Mouse (Mus musculus) ovary, postnatal 14 days (tissue): ENCODE data around the gene Wdr66.
"Not testable (repeated sequence)": the region's sequence is repeated elsewhere in the genome, so short reads cannot be mapped to it uniquely, and the experiment has no call there.

Source experiments
- DNase-seq: peaks from one replicate; pipeline ENCODE4 v3.0.0; 2022; ENCODE audit warnings: low spot score

The Wdr66 gene

DNA sequence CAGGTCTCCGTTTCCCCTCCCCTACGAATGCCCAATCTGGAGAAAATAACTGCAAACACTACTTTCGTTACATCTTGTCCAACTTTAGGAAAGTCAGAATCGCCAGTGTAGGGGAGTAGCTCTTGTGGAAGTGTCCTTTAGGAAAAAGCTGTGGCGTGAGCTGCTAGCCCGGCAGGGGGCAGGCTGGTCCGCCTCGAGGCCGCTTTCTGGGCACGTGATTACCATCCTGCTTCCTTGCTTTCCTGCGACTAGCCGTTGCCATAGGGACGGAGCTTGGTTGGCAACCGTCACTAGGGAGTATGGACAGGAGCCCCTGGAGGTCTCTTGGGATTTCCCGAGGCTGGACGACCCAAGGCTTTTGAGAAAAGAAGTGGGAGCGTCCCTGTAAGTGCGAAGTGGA, at the start of gene Wdr66:
Gene Wdr66 (plus strand): TSS at position 269 of the 400 bp plus-strand sequence.
- peak; percentile 85 for DNase-seq

DNA sequence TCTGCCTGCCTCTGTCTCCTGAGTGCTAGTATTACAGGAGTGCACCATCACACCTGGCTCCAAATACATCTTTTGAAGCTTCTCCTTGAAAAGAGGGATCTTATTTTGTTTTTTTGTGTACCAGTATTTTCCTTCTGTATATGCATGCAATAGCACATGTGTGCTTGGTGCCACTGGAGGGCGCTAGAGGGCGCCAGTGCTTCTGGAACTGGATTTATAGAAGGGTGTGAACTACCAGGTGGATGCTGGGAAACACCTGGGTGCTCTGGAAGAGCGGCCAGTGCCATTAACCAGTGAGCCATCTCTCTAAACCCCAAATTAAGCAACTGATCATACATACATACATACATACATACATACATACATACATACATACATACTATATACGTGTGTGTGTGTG, 49.1 kb upstream of the Wdr66 start:
- DNase-seq = not testable (repeated sequence)

DNA sequence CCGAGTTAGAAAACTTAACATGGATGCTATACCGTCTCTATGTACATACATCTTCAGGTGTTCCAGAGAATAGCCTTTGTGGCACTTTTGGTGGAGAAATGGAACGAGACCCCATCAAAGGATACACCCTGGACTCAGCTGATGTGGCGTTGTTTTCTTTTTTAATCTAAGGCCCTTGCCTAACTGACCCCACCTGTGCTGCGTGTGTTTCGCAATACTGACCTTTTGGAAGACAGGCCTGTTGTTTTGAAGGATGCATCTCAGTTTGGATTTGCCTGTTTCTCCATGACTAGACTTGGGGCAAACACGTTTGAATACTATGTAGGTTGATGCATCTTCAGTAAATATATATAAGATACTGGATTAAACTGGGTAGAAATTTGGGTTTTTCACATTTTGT, 48.3 kb upstream of the Wdr66 start:
- DNase-seq = not testable (repeated sequence)

DNA sequence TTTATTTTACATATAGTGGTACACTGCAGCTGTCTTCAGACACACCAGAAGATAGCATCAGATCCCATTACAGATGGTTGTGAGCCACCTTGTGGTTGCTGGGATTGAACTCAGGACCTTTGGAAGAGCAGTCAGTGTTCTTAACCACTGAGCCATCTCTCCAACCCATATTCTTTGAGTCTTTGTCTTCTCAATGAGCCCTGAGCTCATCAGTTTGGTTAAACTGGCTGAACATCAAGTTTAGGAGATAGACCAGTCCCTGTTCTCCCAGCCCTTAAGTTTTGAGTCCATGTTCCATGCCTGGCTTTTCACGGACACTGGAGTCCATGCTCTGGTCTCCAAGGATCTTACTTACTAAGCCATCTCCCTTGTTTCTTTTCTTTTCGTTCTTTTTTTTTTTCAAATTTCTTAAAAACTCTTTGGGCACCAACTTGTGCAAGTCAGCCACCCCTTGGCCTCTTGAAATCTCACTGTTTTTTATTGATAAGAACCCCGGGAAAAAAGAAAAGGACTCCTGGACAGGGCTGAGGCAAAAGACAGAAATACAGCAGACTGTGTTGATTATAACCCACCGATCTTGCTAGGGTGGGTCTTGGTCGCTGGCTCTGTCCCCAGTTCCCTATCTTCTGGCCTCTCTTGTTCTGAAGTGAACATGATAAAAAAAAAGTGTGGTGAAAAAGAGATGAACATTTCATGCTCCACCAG, 29.4 kb upstream of the Wdr66 start:
- DNase-seq = not testable (repeated sequence)

DNA sequence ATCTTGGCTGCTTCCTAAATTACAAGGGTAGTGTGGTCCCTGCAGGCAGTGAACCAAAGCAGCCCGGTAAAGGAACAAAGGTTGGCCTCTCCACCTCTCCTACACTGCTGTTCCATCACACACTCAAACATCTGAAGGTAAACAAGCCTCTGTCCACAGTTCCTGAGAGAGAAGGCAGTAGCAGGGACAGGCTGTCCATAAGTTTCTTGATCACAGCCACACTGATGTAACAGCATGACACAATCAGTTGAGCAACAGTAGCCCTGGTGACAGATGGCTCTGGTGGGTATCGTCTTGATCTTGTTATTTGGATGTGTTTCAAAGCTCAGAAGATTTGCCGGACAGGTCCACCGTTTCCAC, 28.9 kb upstream of the Wdr66 start:
- no peak for DNase-seq

DNA sequence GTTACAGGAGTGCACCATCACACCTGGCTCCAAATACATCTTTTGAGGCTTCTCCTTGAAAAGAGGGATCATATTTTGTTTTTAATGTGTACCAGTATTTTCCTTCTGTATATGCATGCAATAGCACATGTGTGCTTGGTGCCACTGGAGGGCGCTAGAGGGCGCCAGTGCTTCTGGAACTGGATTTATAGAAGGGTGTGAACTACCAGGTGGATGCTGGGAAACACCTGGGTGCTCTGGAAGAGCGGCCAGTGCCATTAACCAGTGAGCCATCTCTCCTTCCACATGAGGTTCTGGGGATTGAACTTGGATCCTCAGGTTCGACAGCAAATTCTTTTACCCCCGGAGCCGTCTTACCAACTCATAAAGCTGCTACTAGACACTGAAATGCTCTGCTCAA, 28.0 kb upstream of the Wdr66 start:
- not testable (repeated sequence) for DNase-seq

DNA sequence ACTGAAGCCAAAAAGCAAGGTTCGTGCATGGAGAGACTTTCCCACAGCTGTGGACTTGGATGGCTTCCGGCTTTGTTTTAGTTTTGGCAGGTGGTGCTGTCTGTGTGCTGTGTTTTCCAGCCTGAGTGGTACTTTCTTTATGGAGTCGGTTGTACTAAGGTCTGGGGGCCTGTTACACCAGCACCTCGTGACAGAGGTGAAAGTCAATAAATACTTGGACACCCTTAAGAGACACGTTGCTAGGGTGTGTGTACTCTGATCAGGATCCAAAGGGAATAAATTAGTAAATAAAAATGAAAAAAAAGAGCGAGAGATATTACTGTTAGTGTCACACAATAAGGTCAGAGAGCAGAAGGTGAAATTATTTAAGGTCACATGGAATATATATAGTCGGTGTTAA, 25.1 kb upstream of the Wdr66 start:
- no peak for DNase-seq

DNA sequence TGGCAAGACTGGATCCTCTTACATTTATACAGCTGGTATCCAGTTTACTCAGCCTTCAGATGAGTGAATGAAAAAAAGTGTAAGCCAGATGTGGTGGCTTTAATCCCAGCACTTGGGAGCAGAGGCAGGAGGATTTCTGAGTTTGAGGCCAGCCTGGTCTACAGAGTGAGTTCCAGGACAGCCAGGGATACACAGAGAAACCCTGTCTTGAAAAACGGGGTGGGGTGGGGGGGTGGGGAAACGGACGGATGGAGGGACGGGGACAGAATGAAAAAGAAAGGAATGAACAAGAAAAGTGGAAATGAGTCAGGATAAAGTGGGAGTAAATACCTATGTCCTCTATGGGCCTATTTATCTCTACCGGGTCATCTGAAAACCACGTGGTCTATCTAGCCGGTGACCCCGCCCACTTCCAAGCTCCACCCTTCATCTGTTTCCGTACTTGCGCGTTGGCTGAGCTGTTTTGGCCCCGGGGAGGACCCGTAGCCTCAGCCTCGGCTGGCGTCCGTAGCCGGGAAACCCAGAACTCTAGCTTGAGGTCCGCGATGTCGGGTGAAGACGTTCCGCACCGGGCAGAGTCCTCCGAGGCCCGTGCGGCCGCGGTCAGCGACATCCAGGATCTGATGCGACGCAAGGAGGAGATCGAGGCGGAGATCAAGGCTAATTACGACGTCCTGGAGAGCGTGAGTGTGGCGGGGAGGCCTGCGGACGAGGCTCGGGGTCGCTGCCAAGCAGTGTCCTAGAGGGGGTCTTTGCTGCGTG, 24.0 kb upstream of the Wdr66 start:
- DNase-seq = peak; percentile 93

DNA sequence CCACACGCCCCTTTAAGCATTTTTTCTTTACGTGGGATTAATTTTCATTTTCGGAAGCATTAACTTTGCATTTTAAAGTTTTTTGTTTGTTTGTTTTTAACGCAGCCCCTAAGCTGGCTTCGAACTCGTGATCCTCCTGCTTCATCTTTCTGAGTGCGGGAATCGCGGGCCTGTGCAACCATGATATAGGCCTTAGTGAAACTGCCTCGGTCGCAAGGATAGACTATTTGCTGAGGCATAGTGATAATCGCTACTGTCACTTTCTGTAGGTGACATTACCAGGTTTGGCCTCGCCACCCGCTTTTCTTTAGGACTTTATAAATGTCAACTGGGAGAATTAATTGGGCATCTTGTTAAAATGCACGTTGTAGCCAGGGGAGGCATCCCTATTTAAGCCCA, 23.4 kb upstream of the Wdr66 start:
- no peak for DNase-seq

DNA sequence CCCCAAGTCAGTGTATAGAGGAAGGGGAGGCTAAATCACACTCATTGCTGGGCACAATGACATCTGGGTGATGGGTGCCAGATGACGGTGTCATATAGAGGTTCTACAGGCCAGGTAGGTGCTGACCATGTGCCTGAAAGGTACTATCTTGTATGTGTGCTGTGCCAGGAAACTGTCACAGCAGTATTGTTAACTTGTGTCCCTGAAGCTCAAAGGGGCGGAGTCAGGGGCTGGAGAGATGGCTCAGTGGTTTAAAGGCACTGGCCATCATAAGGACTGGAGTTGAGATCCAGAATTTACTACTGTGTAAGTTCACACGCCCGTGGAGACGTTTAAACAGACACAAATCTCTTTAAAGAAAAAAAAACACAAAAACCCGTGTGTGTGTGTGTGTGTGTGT, 22.6 kb upstream of the Wdr66 start:
- no peak for DNase-seq

DNA sequence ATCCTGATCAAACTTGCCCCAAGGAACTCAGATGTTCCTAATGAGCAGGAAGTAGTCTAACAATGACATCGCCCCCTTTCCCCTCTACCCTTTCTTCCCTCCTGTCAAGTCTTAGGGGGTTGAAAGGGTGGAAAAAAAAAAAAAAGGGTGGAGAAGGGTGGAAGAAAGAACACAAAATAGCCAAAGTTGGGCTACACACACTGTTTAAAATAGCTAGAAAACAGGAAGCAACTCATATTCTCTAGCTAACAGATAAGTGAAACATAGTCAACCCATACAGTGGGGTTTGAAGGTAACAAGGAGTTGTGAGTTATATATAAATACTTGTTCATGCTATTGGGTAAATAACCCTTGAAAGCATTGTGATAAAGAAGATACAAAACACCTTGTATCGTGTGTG, 19.7 kb upstream of the Wdr66 start:
- no peak for DNase-seq

DNA sequence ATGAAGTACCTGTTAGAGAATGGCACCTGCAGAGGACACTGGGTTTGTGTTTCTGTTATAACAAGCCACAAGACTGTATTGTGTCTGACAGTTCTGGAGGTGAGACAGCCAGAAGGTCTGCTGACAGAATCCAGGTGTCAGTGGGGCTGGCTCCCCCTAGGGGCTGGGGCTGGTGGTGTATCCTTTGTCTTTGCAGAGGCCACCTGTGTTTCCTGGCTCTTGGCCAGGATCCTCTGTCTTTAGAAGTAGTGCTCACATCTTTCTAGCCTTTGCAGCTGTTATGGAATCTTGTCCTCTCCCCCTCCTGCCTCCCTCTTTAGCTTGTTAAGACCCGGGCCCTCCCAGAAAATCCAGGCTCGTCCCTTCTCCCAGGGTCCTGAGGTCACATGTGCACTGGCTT, 16.2 kb upstream of the Wdr66 start:
- peak; percentile 37 for DNase-seq

DNA sequence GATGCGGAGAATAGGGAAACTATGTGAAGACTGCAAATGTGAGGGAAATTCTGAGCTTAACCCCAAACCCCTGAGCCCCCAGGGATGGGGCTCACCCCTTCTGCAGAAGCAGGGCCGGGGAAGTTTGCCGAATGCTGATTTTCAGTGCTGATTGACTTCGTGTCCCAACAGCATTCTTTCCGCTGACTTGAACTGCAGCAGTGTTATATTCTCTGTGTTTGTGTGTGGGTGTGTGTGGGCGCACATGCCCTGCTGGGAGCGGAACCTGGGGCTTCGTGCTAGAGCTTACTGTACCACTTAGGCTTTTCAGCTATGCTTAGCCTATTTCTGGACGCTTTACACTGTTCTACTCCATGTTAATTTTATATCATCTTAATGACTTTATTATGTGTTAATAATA, 15.5 kb upstream of the Wdr66 start:
- DNase-seq = no peak

DNA sequence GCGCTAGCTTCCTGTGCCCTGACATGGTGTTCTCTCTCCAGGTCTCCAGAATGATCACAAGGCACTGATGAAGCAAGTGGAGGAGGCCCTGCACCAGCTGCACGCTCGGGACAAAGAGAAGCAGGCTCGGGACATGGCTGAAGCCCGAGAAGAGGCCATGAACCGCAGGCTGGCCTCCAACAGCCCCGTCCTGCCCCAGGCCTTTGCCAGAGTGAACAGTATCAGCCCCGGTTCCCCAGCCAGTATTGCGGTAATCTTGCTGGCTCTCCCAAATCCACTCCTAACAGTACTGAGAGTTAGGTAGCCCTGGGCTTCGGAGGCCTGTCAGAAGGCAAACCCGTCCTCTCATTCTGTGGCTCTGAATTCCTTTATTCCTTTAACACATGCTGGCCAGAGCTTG, 12.4 kb upstream of the Wdr66 start:
- no peak for DNase-seq

DNA sequence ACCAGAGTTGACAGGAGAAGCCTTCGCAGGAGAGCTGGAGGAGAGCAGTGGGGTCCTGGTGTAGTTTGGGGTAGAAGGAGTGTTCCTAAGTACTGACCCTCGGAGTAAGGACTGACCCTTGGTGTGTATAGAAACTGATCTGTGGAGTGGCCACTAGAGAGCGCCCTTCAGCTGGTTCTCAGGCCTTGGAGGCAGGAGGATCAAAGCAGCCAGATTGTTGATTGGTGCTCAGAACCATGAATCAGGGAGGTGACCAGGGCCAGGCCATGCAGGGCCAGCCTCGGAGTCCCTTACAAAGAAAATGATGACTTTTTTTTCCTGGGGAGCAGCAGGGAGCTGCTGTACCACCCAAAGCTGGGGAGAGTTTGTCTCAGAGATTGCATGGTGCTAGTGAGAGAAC, 6.4 kb upstream of the Wdr66 start:
- peak; percentile 39 for DNase-seq

DNA sequence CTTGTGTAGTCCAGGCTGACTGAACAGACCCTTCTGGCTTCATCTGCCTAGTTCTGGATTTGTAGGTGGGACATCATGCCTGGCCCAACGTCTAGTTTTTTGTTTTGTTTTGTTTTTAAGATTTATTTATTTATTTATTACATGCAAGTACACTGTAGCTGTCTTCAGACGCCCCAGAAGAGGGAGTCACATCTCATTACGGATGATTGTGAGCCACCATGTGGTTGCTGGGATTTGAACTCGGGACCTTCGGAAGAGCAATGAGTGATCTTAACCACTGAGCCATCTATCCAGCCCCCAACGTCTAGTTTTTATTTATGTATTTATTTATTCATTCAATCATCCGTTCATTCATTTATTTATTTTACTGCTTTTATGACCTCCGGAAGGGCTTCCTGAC, 512 bp upstream of the Wdr66 start:
- DNase-seq = no peak

DNA sequence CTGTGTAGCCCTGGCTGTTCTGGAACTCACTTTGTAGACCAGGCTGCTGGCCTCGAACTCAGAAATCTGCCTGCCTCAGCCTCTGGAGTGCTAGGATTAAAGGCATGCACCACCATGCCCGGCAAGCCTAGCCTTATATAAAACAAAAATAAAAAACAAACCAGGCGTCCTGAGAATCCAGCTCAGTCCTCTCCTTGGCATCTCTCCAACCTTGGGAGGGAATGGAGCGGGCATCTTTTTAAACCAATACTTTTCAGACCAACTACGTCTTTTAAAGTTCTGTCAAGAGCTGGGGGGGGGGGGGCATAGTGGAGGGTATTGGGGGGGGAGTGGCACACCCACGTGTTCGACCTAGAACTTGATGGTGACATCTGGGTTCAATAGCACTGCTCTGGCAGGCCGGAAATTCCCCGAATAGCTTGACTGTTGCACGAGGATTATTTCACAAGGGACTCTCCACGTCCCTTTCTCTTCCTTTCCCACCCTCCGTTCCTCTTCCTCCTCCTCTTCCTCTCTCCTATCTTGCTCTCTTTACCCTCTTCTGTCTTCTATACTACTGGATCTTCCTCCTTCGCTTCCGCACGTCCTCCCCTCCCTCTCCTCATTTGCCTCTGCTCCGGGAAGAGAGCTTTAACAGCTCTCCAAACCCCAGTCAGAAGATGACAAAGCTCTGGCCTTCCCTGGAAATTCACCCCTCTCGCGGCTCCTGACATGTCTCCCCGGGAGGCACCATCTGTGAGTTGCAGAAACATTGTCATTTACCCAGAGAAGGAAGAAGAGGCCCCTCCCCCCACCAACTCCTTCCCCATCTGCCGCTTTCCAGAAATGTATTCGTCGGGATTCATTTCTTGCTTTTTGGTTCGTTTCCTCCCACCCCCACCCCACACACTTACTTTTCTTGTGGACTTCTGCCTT, 5.2 kb downstream of the Wdr66 start:
- no peak for DNase-seq

DNA sequence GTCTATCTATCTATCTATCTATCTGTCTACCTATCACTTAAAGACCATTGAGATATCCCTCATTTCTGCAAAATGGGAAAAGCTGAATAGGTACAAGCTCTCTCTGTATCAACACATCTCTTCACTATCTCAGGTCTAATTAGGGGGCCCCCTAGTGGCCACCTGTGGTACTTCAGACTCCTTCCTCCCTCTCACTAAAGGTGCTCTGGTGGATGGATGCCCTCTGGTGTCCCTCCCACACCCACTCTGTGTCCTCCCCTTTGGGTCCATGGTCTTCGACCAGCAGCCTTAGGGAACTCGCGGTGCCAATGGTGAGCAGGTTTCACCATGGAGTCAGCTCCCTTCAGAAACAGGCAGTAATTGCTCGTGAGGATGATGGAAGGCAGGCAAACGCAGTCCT, 7.1 kb downstream of the Wdr66 start:
- no peak for DNase-seq

DNA sequence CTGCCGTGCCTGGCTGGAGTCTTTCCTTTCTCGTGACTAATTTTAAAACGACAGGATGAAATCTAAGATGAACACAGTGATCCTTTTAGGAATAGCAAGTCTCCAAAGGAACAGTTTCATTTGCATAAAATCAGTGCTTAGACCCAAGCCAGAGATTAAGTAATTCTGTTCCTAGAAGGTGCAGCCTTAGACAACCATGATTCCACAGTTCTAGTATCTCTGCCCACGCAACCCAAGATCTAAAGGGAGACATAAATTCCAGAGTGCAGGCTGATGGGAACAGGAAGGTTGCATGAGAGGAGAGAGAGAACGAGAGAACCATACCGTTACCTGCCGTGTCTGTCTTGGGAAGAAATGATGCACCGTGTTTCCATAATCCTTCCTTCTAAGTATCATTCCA, 8.8 kb downstream of the Wdr66 start:
- no peak for DNase-seq

DNA sequence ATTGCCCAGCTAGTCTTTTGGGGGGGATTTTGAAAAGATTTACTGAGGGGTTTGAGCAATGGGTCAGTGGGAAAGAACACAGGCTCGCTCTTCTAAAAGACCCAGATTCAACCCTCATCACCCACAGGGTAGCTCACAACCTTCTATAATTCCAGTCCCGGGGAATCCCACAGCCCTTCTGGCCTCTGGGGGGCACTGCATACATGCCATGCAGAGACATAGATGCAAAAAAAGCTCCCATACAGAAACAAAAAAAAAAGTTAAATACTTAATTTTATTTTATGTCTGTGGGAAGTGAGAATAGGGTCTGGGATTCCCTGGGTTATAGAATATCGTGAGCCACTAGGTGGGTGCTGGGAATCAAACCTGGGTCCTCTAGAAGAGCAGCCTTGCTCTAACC, 15.0 kb downstream of the Wdr66 start:
- no peak for DNase-seq

DNA sequence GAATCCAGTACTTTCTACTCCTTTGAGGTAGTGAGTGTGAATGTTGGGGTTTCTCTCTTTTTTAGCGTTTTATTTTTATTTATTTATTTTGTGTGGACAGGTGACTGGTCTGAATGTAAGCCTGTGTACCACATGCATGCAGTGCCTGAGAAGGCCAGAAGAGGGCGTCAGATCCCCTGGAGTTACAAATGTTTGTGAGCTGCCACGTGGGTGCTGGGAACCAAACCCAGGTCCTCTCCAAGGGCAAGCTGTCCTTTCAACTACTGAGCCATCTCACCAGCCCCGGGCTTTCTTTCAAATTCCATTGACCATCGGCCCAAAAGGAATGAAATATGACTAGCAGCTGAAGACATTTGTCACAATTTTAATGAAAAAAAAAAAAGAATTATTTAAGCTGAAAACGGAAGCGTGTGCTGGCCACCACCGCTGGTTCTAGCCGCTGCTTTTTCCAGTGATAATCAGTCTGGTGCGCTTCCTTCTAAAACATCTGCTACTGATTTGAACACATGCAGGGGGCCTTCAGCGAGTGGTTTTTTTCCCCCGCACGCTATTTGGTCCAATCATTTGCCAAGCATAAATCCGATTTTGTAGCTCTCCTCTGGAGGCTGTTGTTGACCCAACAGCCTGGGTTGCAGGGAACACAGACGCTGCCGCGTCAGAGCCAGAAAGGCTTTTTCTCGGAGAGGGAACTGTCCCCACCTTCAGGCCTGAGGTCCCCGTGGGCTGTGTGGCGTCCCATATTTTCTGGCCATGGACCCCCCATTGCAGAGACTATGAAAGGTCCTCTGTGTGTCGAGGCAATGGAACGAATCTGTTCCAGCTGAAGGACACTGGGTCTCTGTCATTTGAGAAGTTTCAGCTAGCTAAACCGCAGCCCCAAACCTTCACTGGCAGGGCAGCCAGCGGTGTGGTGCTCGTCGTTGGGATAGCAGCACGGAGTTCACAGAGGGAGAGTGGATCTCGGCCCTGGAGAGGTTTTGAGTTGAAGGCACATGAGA, 16.9 kb downstream of the Wdr66 start:
- DNase-seq = no peak

DNA sequence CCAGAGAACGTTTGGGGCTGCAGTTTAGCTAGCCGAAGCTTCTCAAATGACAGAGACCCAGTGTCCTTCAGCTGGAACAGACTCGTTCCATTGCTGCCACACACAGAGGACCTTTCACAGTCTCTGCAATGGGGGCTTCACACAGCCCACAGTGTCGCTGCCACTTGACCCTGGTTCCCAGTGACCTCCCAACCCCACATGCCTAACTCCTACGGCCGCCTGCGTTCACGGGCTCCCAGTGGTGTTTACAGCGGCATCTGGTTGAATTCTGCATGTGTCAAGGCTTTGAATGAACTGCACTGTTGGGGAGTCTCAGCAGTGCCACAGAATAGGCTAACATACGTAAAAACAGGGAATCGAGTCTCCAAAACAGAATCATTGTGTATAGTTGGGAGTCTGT, 19.0 kb downstream of the Wdr66 start:
- no peak for DNase-seq
